Mouse (Mus musculus) CH12.LX (cell line): Measurements from ENCODE around the gene Gramd1b. TPM values are rescaled to one million over a fixed set of nuclear protein-coding genes. Genes with fewer than 3 reads are reported as not detected.

Experiments
- DNase-seq: peaks from one replicate; pipeline ENCODE4 v3.0.0-alpha.2; 2013; ENCODE audit errors: extremely low read depth
- H3K27ac ChIP-seq: 2 replicates; pipeline ENCODE4 v1.5.1; 2012; ENCODE audit warnings: low read depth, mild to moderate bottlenecking, control low read depth, moderate library complexity; ENCODE audit not compliant: insufficient read depth
- H3K27me3 ChIP-seq: replicated peaks from 2 replicates; pipeline ENCODE3; 2012; ENCODE audit warnings: inconsistent platforms
- H3K36me3 ChIP-seq, 2 experiments: replicated peaks in 1 of 2; 2 replicates each; pipeline versions ENCODE3 to v1.6.1; 2012; ENCODE audit warnings: inconsistent platforms in 1 of 2, low read length in 1 of 2, mild to moderate bottlenecking in 1 of 2, mixed read lengths in 1 of 2, moderate library complexity in 1 of 2; ENCODE audit not compliant: control insufficient read depth in 1 of 2, insufficient read depth in 1 of 2
- H3K4me1 ChIP-seq, 2 experiments: 2 replicates each; pipeline ENCODE4 v1.6.1; 2012; ENCODE audit warnings: inconsistent platforms in 1 of 2, moderate library complexity in 1 of 2; ENCODE audit not compliant: insufficient read depth in 2 of 2, control insufficient read depth in 1 of 2
- H3K4me2 ChIP-seq: 2 replicates; pipeline ENCODE4 v1.6.1; 2012; ENCODE audit warnings: low read depth, mild to moderate bottlenecking, control low read depth; ENCODE audit not compliant: poor library complexity, insufficient read depth, severe bottlenecking
- H3K4me3 ChIP-seq, 3 experiments: fragments of 150-350 bp in 1 of 3; sonication (generic) in 1 of 3; replicated peaks in 1 of 3; 2 replicates each; pipeline versions ENCODE3 to v1.5.1; 2011 to 2012; ENCODE audit warnings: low read depth in 2 of 3, low read length in 2 of 3, mild to moderate bottlenecking in 2 of 3, moderate library complexity in 2 of 3, control low read depth in 1 of 3, improper control_type of control experiment in 1 of 3, inconsistent platforms in 1 of 3, mixed read lengths in 1 of 3; ENCODE audit not compliant: poor library complexity in 1 of 3
- H3K79me2 ChIP-seq: replicated peaks from 2 replicates; pipeline ENCODE4 v1.6.1; 2012; ENCODE audit warnings: mild to moderate bottlenecking, moderate library complexity; ENCODE audit not compliant: control insufficient read depth, poor library complexity, insufficient read depth, severe bottlenecking; ENCODE audit errors: extremely low read depth
- H3K9ac ChIP-seq: 2 replicates; pipeline ENCODE4 v1.6.1; 2012; ENCODE audit warnings: low read depth, mild to moderate bottlenecking, control low read depth, moderate library complexity; ENCODE audit not compliant: insufficient read depth
- H3K9me3 ChIP-seq: replicated peaks from 2 replicates; pipeline ENCODE3; 2012; ENCODE audit warnings: low read length, inconsistent platforms, mixed read lengths
- BHLHE40 ChIP-seq: IDR thresholded peaks from 2 replicates; pipeline ENCODE4 v1.6.1; 2011; ENCODE audit warnings: mild to moderate bottlenecking, low read depth, low read length, improper control_type of control experiment
- CHD2 ChIP-seq: IDR thresholded peaks from 2 replicates; pipeline ENCODE4 v1.6.1; 2011; ENCODE audit warnings: low read length, improper control_type of control experiment
- CTCF ChIP-seq, 2 experiments: IDR thresholded peaks in 1 of 2; conservative IDR thresholded peaks in 1 of 2; 2 replicates each; pipeline ENCODE4 v1.5.1; 2011 to 2012; ENCODE audit warnings: low read depth in 2 of 2, low read length in 2 of 2, improper control_type of control experiment in 1 of 2, inconsistent platforms in 1 of 2, mild to moderate bottlenecking in 1 of 2, moderate library complexity in 1 of 2
- E2F4 ChIP-seq: IDR thresholded peaks from 2 replicates; pipeline ENCODE4 v1.6.1; 2011; ENCODE audit warnings: low read depth, low read length, improper control_type of control experiment; ENCODE audit not compliant: insufficient replicate concordance
- ELF1 ChIP-seq: IDR thresholded peaks from 2 replicates; pipeline ENCODE4 v1.6.1; 2014; ENCODE audit warnings: low read depth, mild to moderate bottlenecking, inconsistent platforms, low read length, improper control_type of control experiment
- EP300 ChIP-seq: IDR thresholded peaks from 2 replicates; pipeline ENCODE4 v1.6.1; 2011; ENCODE audit warnings: low read length, improper control_type of control experiment
- HCFC1 ChIP-seq: IDR thresholded peaks from 2 replicates; pipeline ENCODE4 v1.6.1; 2012; ENCODE audit warnings: low read depth, mild to moderate bottlenecking, inconsistent platforms, low read length, improper control_type of control experiment
- JUND ChIP-seq: conservative IDR thresholded peaks from 2 replicates; pipeline ENCODE4 v1.6.1; 2011; ENCODE audit warnings: low read depth, low read length, improper control_type of control experiment
- KAT2A ChIP-seq: IDR thresholded peaks from 2 replicates; pipeline ENCODE4 v1.6.1; 2012; ENCODE audit warnings: low read length, improper control_type of control experiment, inconsistent platforms; ENCODE audit not compliant: insufficient replicate concordance
- MAX ChIP-seq: IDR thresholded peaks from 2 replicates; pipeline ENCODE4 v1.6.1; 2011; ENCODE audit warnings: low read length, improper control_type of control experiment
- MAZ ChIP-seq: IDR thresholded peaks from 2 replicates; pipeline ENCODE4 v1.6.1; 2012; ENCODE audit warnings: low read depth, mild to moderate bottlenecking, inconsistent platforms, low read length, improper control_type of control experiment, moderate library complexity
- MEF2A ChIP-seq: IDR thresholded peaks from 2 replicates; pipeline ENCODE4 v1.6.1; 2014; ENCODE audit warnings: low read depth, mild to moderate bottlenecking, inconsistent platforms, low read length, improper control_type of control experiment, borderline replicate concordance
- MXI1 ChIP-seq: IDR thresholded peaks from 2 replicates; pipeline ENCODE4 v1.6.1; 2011; ENCODE audit warnings: mild to moderate bottlenecking, low read depth, low read length, improper control_type of control experiment
- MYC ChIP-seq: IDR thresholded peaks from 2 replicates; pipeline ENCODE4 v1.6.1; 2011; ENCODE audit warnings: low read depth, mild to moderate bottlenecking, improper control_type of control experiment, low read length
- NELFE ChIP-seq: IDR thresholded peaks from 2 replicates; pipeline ENCODE4 v1.6.1; 2011; ENCODE audit warnings: low read depth, low read length, improper control_type of control experiment
- PAX5 ChIP-seq: IDR thresholded peaks from 2 replicates; pipeline ENCODE4 v1.6.1; 2012; ENCODE audit warnings: low read length, inconsistent platforms, mixed read lengths
- POLR2A ChIP-seq: IDR thresholded peaks from 2 replicates; pipeline ENCODE4 v1.6.1; 2011; ENCODE audit warnings: low read depth, mild to moderate bottlenecking, improper control_type of control experiment, low read length
- POLR2AphosphoS2 ChIP-seq: IDR thresholded peaks from 2 replicates; pipeline ENCODE4 v1.6.1; 2011; ENCODE audit warnings: low read depth, low read length, improper control_type of control experiment
- RAD21 ChIP-seq: IDR thresholded peaks from 2 replicates; pipeline ENCODE4 v1.6.1; 2011; ENCODE audit warnings: low read depth, mild to moderate bottlenecking, low read length, improper control_type of control experiment, moderate library complexity
- RCOR1 ChIP-seq: conservative IDR thresholded peaks from 2 replicates; pipeline ENCODE4 v1.6.1; 2012; ENCODE audit warnings: low read depth, mild to moderate bottlenecking, inconsistent platforms, low read length, improper control_type of control experiment
- SIN3A ChIP-seq: IDR thresholded peaks from 2 replicates; pipeline ENCODE4 v1.6.1; 2012; ENCODE audit warnings: low read length, improper control_type of control experiment, inconsistent platforms
- SMC3 ChIP-seq: IDR thresholded peaks from 2 replicates; pipeline ENCODE4 v1.6.1; 2011; ENCODE audit warnings: low read depth, low read length, improper control_type of control experiment
- TCF12 ChIP-seq: IDR thresholded peaks from 2 replicates; pipeline ENCODE4 v1.6.1; 2014; ENCODE audit warnings: low read depth, mild to moderate bottlenecking, inconsistent platforms, low read length, improper control_type of control experiment
- USF1 ChIP-seq: IDR thresholded peaks from 2 replicates; pipeline ENCODE4 v1.6.1; 2014; ENCODE audit warnings: low read depth, mild to moderate bottlenecking, inconsistent platforms, low read length, improper control_type of control experiment
- USF2 ChIP-seq: conservative IDR thresholded peaks from 2 replicates; pipeline ENCODE4 v1.6.1; 2011; ENCODE audit warnings: low read depth, low read length, improper control_type of control experiment
- ZC3H11A ChIP-seq: IDR thresholded peaks from 2 replicates; pipeline ENCODE4 v1.6.1; 2012; ENCODE audit warnings: low read depth, mild to moderate bottlenecking, inconsistent platforms, low read length, improper control_type of control experiment
- ZKSCAN1 ChIP-seq: IDR thresholded peaks from 2 replicates; pipeline ENCODE4 v1.6.1; 2012; ENCODE audit warnings: low read depth, inconsistent platforms, low read length, improper control_type of control experiment, borderline replicate concordance
- dilution Hi-C: fragments of 300-500 bp; cut with MboI; formaldehyde crosslinking; loops from 2 replicates; pipeline ENCODE4 v1.14.3; 2020; ENCODE audit warnings: low sequenced_read_pairs; ENCODE audit not compliant: extremely low pct_unique_long_range_greater_than_20kb, extremely low pct_ligation_motif_present
- in situ Hi-C: fragments of 300-500 bp; cut with MboI; formaldehyde crosslinking; loops from 3 replicates; pipeline ENCODE4 v1.14.3; 2019; ENCODE audit warnings: low sequenced_read_pairs, low pct_ligation_motif_present, low pct_unique_long_range_greater_than_20kb, mixed read lengths
- polyA plus RNA-seq: library from polyadenylated mRNA; unstranded; fragments of >175 nt; gene quantifications from 2 replicates; pipeline ENCODE4 v1.2.1, GENCODE M21; 2012; ENCODE audit warnings: low read depth; ENCODE audit not compliant: insufficient read length
- total RNA-seq, 2 experiments: library from RNA; depleted of rRNA; stranded (reverse); fragments of 300-350 nt in 1 of 2; fragments of >200 nt in 1 of 2; gene quantifications; 2 replicates each; pipeline ENCODE4 v1.2.3; 2012 to 2014

Gene Gramd1b
- total and polyA plus RNA-seq, 3 experiments, result 13.3 to 40.8 (median 16.7) TPM

DNA sequence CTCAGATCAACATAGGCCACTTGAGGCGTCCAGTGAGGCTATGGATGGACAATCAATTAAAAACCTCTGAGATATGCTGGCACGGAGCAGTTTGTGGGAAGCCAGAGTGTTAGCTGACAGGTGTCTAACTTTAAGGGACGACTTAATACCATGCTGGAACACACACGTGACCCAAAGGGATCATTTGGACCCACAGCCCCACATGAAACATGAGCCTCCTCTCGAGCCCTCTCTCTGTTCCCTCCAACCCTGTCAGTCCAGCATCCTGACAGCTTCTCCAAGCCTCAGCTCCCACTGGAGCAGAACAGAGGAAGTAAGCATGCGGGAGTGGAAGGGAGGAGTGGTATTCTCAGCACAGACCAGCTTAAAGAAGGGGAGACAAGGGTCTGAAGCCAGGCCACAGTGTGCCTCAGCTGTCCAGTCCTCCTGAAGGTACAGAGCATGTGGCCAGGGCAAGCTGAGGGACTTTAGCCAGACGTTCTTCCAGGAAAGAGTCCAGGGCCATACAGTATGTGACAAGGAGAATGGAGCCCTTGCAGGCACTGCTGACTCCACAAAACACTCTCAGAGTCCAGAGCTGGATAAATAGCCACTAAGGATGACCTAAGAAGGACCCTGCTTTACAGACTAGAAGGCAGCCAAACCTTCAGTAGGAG is 204.8 kb downstream of the Gramd1b start:
- Histone ChIP-seq H3K27me3 (no peaks in the 10 kb centered on the region), H3K79me2 (no peaks in the 10 kb centered on the region), H3K4me3 (no peak overlapping the region), H3K27ac (no peak overlapping the region), H3K4me2 (no peak overlapping the region), H3K9me3 (no peaks in the 10 kb centered on the region), H3K36me3 (peaks cover 8 to 89% of the 10 kb centered on the region in 2 experiments), H3K4me1 (peaks cover 8 to 48% of the 10 kb centered on the region in 2 experiments), H3K9ac (no peak overlapping the region)
- in situ Hi-C loops, result loop anchor here (5.0 kb wide), 1 partner anchor 99 kb away; no protein-coding TSS in a partner anchor
- no peak for DNase-seq
- no peak for TF ChIP-seq ZC3H11A
- no peak for TF ChIP-seq POLR2A
- TF ChIP-seq POLR2AphosphoS2, result no peak
- TF ChIP-seq CTCF (conservative IDR thresholded peaks at IDR 0.05 in 1 of 2, IDR thresholded peaks at IDR 0.05 in 1 of 2; ENCODE audit: low read depth in 2 of 2, low read length in 2 of 2), result no peak
- no peak for TF ChIP-seq NELFE
- no peak for TF ChIP-seq JUND
- no peak for TF ChIP-seq RAD21
- TF ChIP-seq HCFC1, result no peak
- TF ChIP-seq KAT2A, result no peak
- TF ChIP-seq ZKSCAN1, result no peak
- no peak for TF ChIP-seq CHD2
- no peak for TF ChIP-seq EP300
- no peak for TF ChIP-seq E2F4
- no peak for TF ChIP-seq MEF2A
- TF ChIP-seq USF2, result no peak
- TF ChIP-seq MXI1, result no peak
- no peak for TF ChIP-seq USF1
- no peak for TF ChIP-seq MYC
- dilution Hi-C loops, result no loop called here

DNA sequence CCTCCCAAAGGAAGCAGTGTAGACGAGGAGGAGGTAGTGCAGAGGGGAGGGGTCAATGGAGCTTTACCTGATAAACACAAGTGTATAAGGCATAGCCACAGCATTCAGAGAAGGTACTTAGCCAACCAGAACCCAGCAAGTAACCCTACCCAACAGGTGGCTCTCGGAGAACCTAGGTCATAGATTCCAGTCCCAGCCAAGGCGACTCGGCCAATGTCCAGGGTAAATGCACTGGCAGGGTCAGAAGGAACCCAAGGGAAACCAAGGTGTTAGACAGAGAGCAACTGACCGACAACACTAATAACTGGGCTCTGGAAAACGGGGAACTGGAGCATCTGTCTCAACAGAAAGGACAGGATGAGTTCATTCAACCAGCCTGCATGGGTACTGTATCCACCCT is 206.4 kb downstream of the Gramd1b start:
- TF ChIP-seq MAX (no peak), E2F4 (no peak), EP300 (no peak), NELFE (no peak), ELF1 (no peak), RCOR1 (no peak), CTCF (conservative IDR thresholded peaks at IDR 0.05 in 1 of 2, IDR thresholded peaks at IDR 0.05 in 1 of 2; ENCODE audit: low read depth in 2 of 2, low read length in 2 of 2) (no peak), PAX5 (no peak), SMC3 (no peak), SIN3A (no peak), KAT2A (no peak), BHLHE40 (no peak), USF2 (no peak), MAZ (no peak), POLR2A (no peak), TCF12 (no peak), CHD2 (no peak), USF1 (no peak), ZC3H11A (no peak)
- in situ Hi-C loops (loop anchor here (5.0 kb wide), 1 partner anchor 98 kb away; no protein-coding TSS in a partner anchor), dilution Hi-C loops (no loop called here)
- Histone ChIP-seq H3K4me1 (peaks cover 18 to 64% of the 10 kb centered on the region in 2 experiments), H3K9ac (no peak overlapping the region), H3K79me2 (no peaks in the 10 kb centered on the region), H3K4me2 (no peak overlapping the region), H3K4me3 (no peak overlapping the region), H3K36me3 (peaks cover 5 to 93% of the 10 kb centered on the region in 2 experiments), H3K27me3 (no peaks in the 10 kb centered on the region), H3K9me3 (no peaks in the 10 kb centered on the region), H3K27ac (no peak overlapping the region)
- DNase-seq, result no peak
